Mouse (Mus musculus) monocyte, adult 5-6 weeks (primary cell): ENCODE data around the gene Camkmt. TPM values are rescaled to one million over a fixed set of nuclear protein-coding genes. Genes with fewer than 3 reads are reported as not detected.

ENCODE experiments used
- ATAC-seq: fragments of 153-309, 156-312 bp; replicated peaks from 2 replicates; pipeline ENCODE4 v1.8.0; 2017; ENCODE audit warnings: mild to moderate bottlenecking; ENCODE audit not compliant: low TSS enrichment, insufficient number of reproducible peaks, severe bottlenecking, poor library complexity, low FRiP score
- total RNA-seq: library from RNA; stranded (forward); fragments of 200-1000, 200-491, 200-594 nt; gene quantifications from 3 replicates; pipeline ENCODE4 v1.2.3, GENCODE M21; 2017

Camkmt gene
- total RNA-seq, 1 experiment from 2014 or later: 1.9 TPM

DNA sequence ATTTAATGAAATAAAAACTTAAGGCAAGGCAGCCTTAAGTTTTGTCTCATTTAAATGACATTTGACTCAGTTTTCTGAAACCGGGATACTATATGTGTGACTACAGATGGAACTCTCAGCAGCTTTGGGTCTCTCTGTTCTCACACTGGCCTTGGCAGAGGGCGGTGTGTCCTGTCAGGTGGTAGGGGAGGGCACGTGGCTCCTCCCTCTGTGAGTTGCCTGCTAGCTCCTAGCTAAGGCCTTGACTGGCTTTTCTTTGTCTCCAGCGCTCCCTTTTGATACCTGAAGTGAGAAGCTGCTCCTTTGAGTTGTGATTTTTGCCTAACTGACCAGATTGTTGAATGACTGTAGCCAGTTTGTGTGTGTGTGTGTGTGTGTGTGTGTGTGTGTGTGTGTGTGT is 67.8 kb downstream of the Camkmt start:
- ATAC-seq: no peak

DNA sequence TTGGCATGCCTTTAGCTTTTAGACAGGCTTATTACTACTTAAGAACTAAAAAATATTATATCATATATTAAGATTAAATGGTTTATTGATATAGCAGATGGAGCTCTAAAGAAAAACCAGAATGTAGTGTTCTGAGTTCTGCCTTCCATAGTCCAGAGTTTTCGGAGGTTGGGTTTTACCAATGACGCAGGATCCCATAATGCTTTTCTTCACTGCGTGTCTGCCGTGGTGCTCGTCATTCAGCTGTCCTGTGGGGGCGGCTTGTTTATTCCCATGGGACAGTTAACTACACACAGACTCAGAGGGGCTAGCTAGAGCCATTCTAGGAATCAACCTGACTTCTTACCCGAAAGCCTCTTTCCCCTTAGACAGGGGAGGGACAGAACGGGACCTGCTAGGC is 69.2 kb downstream of the Camkmt start:
- no peak for ATAC-seq

DNA sequence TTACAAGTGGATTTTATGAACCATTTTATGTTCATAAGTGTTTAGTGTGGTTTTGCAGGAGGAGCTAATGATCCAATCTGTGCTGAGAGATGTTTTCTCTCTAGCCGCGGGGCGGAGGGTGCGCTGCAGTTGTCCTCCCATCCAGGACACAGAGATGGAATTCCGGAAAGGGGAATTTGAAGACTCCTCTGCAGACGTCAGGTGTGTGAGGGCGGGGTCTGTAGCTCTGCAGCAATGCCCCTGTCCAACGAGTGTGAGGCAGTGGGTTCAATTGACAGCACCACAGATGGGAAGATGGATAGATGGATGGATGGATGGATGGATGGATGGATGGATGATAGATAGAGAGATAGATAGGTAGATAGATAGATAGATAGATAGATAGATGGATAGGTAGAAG is 70.4 kb downstream of the Camkmt start:
- ATAC-seq: no peak

- no peak for ATAC-seq
Measured at GRCm38 (mm10) chr17:85162569-85163271, 72.4 kb downstream of the Camkmt start.

DNA sequence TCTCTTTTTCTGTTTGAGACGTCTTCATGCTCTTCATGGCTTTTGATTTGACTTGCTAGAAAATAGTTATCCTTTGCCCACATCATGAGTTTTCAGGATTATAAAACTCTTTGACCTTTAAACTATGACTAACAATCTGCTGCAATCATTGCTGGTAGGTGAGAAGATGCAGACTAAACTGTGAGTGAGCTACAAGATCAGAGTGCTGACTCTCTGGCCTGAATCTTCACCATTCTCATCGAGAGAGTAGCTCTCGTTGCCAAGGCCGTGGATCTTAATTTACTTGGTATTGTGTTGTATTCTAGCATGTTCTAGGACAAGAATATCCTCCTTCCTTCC is 72.9 kb downstream of the Camkmt start:
- no peak for ATAC-seq

- no peak for ATAC-seq
Measured at GRCm38 (mm10) chr17:85168761-85169160, 78.4 kb downstream of the Camkmt start.

- no peak for ATAC-seq
Measured at GRCm38 (mm10) chr17:85170541-85171255, 80.3 kb downstream of the Camkmt start.

DNA sequence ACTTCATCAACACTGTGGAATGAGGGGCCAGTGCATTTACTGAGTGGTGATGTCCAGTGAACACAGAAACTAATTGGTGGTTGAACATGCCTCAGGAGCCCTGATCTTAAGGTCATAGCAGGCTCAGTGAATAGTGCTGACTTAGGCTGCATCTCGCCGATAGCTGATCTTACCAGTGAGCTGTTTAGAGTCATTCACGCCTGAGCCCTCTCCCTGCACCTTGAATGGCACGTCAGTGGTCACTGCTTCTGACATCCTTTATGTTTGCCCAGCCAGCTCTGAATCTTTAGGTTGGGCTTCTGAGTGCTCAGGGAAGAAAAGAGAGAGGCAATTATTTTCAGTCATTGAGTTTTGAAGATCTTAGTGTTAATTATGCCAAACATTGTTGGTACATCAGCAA is 81.6 kb downstream of the Camkmt start:
- ATAC-seq: no peak

DNA sequence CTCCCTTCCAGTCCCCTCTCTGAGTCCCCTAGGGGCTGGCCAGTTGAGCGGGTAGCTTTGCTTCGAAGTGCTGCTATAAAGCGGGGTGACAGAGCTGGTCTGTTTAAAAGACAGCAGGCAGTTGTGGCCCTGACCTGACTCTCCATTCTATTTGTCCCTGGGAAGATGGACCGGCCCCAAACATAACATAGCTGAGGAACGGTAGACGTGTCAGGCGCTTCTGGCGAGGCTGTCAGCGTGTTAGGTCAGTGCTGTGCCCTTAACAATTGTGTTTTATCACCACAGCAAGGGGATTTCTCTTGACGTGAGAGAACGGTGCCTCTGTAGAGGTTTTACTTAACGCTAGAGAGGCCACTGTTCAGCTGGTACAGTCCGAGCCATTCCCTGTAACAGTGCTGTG is 86.9 kb downstream of the Camkmt start:
- no peak for ATAC-seq

GRCm38 (mm10) chr17:85180471-85181060 is 90.2 kb downstream of the Camkmt start:
- ATAC-seq: no peak

- peak; percentile 84 for ATAC-seq
Measured at GRCm38 (mm10) chr17:85189227-85190127, 99.1 kb downstream of the Camkmt start.

DNA sequence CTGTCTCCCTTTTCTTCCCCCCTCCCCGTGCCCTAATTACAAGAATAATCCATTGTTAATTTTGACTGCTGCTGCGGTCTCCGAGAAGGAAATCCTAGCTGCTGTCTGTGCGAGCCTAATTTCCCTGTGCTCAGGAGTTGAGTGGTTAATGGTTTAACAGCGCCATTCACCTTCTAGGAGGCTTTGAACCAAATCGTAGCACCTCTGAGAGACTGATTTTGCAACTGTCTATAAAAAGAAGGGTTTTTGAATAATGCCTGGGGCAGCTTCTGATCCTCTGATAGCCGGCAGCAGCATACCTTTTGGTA is 99.7 kb downstream of the Camkmt start:
- ATAC-seq: no peak

DNA sequence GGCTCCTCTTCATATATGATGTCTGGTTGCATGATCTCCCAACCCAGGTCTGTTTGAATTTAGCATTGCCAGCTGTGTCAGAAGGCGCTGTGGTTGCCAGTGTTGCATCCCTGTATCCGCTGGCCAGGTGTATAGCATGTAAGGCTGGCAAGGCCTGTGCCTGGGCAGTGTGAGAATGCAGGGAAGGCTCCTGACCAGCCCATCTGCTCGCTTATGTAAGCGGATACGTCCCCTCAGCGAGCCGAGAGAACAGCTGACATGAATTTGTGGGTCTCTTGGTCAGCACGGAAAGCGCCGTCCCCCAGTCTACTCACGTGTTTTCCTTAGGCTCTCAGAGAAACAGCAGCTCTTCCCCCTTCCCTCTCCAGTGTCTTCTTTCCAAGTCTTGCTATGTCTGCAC is 102.9 kb downstream of the Camkmt start:
- no peak for ATAC-seq

- no peak for ATAC-seq
Measured at GRCm38 (mm10) chr17:85198781-85199180, 108.4 kb downstream of the Camkmt start.

DNA sequence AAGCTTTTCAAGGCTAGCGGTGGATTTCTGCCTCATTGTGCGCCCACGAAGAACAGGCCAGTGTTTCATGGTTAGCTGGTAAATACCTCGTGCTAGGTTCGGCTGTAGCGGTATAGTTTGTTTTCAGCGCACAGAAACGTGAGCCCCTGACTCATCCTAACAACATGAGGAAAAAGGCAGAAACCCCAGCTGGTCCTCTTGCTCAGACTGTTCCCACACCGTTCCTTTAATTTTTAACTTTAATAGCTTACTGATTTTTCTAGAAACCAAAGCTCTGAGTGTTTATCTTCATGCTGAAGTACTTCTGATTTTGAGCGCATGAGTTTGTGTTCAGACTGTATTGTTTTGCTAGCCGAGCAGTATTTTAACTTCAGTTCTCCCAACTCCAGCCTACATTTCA is 109.0 kb downstream of the Camkmt start:
- no peak for ATAC-seq

GRCm38 (mm10) chr17:85218054-85218453 is 127.7 kb downstream of the Camkmt start:
- ATAC-seq: no peak

DNA sequence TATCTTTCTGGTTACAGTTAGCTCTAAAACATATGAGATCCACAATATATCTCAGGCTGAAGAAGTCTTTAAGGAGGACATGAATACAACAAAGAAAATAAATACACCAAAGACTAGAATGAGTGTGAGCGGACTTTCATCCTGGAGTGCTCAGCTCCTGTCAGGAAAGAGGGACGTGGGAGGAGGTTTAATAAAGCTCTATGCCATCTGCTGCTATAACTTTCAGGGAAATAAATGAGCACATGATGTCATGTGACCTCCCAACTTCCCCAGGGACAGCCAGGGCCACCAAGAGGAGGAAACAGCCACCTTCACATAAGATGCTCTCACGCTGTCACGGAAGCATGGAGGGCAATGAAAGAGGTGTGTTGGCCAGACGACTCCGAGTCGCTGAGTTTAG is 151.8 kb downstream of the Camkmt start:
- ATAC-seq: no peak

DNA sequence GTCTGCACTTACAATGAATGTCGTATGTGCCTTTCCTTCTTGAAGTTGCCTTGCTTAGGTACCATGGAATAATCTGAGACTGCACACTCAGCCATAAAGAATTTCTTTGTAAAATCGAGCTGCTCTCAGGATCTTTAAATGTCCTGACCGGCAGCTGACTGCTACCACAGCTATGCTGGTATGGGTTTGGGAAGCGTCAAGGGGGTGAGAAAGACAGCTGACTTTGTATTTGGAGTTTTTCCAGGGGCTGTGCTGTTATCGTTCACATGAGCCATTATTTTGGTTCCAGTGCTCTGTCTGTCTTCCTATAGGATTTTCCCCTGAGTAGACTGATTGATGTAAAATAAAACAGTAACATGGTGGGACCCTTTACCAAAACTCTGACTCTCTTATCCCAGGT is 158.6 kb downstream of the Camkmt start:
- ATAC-seq: no peak

- no peak for ATAC-seq
Measured at GRCm38 (mm10) chr17:85249744-85250143, 159.4 kb downstream of the Camkmt start.
